Mouse (Mus musculus) limb, embryonic 10.5 days (tissue): ENCODE results near the gene Ctnnbl1. TPM values are rescaled to one million over a fixed set of nuclear protein-coding genes. Genes with fewer than 3 reads are reported as not detected.
A peak's percentile ranks its signal among the peaks of the same experiment; 100 is the strongest.

Source experiments
- DNase-seq: peaks from one replicate; pipeline ENCODE4 v3.0.0-alpha.2; 2017; ENCODE audit warnings: low spot score
- H3K27ac ChIP-seq: fragments of 300-500 bp; sonication (generic); 2 replicates; pipeline ENCODE4 v1.5.1; 2016; ENCODE audit warnings: mild to moderate bottlenecking
- H3K27me3 ChIP-seq: fragments of 300-500 bp; sonication (generic); 2 replicates; pipeline ENCODE4 v1.6.1; 2016; ENCODE audit warnings: low read depth, mild to moderate bottlenecking; ENCODE audit not compliant: poor library complexity, severe bottlenecking
- H3K36me3 ChIP-seq: fragments of 300-500 bp; sonication (generic); 2 replicates; pipeline ENCODE4 v1.6.1; 2016; ENCODE audit warnings: mild to moderate bottlenecking, moderate library complexity
- H3K4me1 ChIP-seq: fragments of 300-500 bp; sonication (generic); 2 replicates; pipeline ENCODE4 v1.6.1; 2016
- H3K4me3 ChIP-seq: fragments of 300-500 bp; sonication (generic); 2 replicates; pipeline ENCODE4 v1.5.1; 2016; ENCODE audit warnings: mild to moderate bottlenecking, moderate library complexity
- H3K9me3 ChIP-seq: fragments of 300-500 bp; sonication (generic); replicated peaks from 2 replicates; pipeline ENCODE4 v1.6.1; 2016; ENCODE audit warnings: mild to moderate bottlenecking
- WGBS: fragments of 180-500 bp; shearing (Covaris S2); methylation state at CpG from one replicate; pipeline ENCODE4 v1.1.7; 2016; 5-methylcytosine and 5-hydroxymethylcytosine counted together
- polyA plus RNA-seq: library from polyadenylated mRNA; unstranded; fragments of >200 nt; fragmentation: Nextera tagmentation; extraction: Ambion mirVana; gene quantifications from 2 replicates; pipeline ENCODE4 v1.2.1, GENCODE M21; 2016

Ctnnbl1 gene
- polyA plus RNA-seq, 1 experiment from 2014 or later, result 90.7 TPM

DNA sequence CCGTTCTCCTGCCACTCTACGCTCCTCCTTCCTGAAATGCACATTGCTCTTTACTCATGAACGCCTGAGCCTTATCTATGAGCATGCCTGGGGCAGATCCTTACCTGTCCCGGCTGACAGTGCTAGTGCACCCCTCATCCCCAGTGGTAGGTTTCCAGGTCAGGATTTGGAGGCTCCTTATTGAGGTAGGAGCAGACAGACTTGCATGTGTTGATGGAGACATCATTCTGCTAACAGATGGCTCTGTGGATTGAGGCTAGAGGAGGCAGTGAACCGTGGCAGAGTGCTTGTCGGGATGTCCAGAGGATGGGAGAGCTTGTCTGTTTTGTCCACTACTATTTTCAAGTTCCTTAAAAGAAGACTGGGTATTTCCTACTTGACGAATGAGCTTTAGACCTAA, 52.0 kb downstream of the Ctnnbl1 start:
- Histone ChIP-seq H3K4me1 (peaks cover 22% of the 10 kb centered on the region), H3K9me3 (no peaks in the 10 kb centered on the region), H3K36me3 (peaks cover 42% of the 10 kb centered on the region), H3K27me3 (no peaks in the 10 kb centered on the region), H3K4me3 (no peak overlapping the region), H3K27ac (no peak overlapping the region)
- 90% methylated on average over 7 of the region's 7 CpGs for WGBS
- no peak for DNase-seq

DNA sequence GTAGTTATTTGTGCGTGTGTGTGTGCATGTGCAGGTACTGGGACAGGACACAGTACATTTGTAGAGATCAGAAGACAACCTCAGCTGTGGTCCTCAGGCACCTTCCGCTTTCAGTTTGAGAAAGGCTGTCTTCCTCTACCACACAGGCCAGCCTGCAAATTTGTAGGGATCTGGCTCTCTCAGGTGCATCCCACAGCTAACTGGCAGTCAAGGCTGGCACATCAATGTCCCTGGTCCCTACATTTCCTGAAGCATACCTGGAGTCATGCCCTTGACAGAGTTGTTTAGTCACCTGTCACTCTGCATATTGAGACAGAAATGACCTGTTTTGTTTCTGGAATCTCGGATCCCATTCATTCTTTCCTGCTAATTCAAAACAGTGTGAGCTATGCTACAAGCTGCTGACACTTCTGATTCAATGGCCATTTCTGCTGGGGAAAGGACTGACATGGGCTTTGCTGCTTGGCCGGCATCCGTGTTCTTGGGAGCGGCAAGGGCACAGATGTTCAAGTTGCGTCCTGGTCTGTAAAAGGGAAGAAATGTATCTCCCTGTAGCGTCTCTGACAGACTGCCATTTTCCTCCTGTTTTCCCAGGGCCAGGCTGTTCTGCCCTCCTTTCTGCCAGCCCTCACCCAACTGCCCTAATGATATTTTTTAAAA, 53.8 kb downstream of the Ctnnbl1 start:
- H3K4me1 ChIP-seq, result peaks cover 22% of the 10 kb centered on the region
- H3K27ac ChIP-seq, result no peak overlapping the region
- H3K36me3 ChIP-seq, result peaks cover 37% of the 10 kb centered on the region
- H3K9me3 ChIP-seq, result no peaks in the 10 kb centered on the region
- H3K4me3 ChIP-seq, result no peak overlapping the region
- no peaks in the 10 kb centered on the region for H3K27me3 ChIP-seq
- WGBS, result 93% methylated on average over 8 of the region's 8 CpGs
- DNase-seq, result no peak

DNA sequence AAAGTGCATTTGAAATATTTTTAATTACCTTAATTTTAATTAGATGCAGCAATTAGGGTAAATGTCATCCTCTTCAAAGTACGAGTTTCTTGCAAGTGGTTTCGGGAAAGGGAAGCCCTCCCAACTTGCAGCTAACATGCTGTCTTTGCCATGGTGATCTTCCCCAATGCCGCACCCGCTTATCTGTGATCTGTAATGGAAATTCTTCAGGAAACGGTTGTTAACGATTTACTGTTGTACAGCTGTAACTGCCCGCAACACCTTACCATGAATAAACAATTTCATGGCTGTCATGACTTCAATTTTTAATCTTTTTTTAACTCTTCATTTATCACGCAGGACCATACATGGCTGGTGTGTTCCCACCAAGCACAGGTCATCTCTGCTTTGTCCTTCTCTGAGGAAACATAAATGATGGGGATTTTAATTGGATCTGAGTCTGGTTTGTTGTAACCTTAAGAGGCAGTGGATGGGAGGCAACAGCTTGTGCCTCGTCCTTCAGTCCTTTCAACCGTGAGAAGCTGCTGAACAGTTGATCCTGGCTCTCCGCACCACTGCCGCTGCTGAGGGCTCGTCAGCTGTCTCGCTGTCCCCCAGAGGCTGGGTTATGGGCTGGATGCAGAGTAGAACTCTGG, 54.4 kb downstream of the Ctnnbl1 start:
- no peaks in the 10 kb centered on the region for H3K9me3 ChIP-seq
- DNase-seq, result no peak
- peaks cover 22% of the 10 kb centered on the region for H3K4me1 ChIP-seq
- H3K27me3 ChIP-seq, result no peaks in the 10 kb centered on the region
- WGBS, result 81% methylated on average over 14 of the region's 14 CpGs
- no peak overlapping the region for H3K27ac ChIP-seq
- H3K36me3 ChIP-seq, result peaks cover 37% of the 10 kb centered on the region
- H3K4me3 ChIP-seq, result no peak overlapping the region

DNA sequence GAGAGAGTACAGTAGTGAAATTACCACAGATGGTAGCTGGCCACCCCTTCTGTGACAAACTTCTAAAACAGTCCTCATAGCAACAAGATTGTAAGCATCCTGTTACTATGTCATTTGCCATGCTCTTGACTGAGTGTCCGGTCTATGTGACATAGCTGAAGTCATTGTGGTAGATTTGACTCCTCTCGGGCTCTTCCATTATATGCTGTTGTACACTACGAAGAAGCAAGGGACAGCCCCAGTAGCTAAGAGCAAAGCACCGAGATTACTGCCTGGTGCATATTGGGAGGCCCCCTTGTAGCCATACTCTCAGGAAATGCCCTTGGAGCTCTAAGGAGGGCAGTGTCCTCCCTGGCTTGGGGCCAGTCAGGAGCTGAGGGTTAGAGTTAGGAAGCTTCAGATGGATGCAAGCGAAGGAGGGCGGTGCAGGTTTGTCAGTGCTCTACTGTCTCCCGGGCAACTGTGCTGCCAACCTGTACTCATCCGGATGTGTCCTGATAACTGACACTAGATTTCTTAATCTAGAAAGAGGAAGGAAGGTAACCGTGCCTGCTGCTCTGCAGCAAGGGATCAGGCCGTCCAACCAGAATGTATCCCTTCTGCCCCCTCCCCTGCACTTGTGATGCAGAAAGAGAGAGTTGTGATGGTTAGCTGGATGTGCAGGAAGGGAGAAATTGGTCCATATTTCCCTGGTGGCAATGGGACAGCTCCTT, 55.8 kb downstream of the Ctnnbl1 start:
- DNase-seq, result no peak
- Histone ChIP-seq H3K36me3 (peaks cover 37% of the 10 kb centered on the region), H3K27me3 (no peaks in the 10 kb centered on the region), H3K9me3 (no peaks in the 10 kb centered on the region), H3K4me1 (peaks cover 20% of the 10 kb centered on the region), H3K4me3 (no peak overlapping the region), H3K27ac (peak overlapping the region; percentile 46; the same call in 1 of the 2 replicates)
- WGBS, result 91% methylated on average over 10 of the region's 10 CpGs

DNA sequence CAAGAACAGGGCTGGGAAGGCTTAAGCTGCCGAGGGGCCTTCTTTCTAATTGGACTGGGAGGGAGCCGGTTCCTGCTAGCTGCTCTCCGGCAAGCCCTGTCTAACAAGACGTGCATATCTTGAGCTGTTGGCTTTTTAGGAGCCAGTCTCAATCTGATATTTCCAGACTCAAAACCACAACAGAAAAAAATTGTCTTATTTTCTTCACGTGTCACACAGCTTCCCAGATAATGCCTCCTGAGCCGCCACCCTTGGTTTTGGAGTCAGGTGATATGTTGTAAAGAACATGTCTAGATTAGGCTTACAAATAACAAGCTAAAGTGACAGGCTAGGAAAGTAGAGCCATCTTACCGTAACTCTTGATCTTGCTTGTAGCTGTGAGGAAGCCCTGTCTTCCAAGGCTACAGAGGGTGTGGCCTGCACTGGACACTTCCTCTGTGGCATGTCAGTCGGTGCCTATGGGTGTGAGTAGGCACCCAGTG, 56.7 kb downstream of the Ctnnbl1 start:
- H3K4me1 ChIP-seq, result peaks cover 14% of the 10 kb centered on the region; the same call in 1 of the 2 replicates
- no peaks in the 10 kb centered on the region for H3K9me3 ChIP-seq
- no peaks in the 10 kb centered on the region for H3K27me3 ChIP-seq
- no peak for DNase-seq
- H3K27ac ChIP-seq, result no peak overlapping the region; the same call in 1 of the 2 replicates
- H3K4me3 ChIP-seq, result no peak overlapping the region
- WGBS, result 79% methylated on average over 8 of the region's 8 CpGs
- peaks cover 32% of the 10 kb centered on the region for H3K36me3 ChIP-seq

DNA sequence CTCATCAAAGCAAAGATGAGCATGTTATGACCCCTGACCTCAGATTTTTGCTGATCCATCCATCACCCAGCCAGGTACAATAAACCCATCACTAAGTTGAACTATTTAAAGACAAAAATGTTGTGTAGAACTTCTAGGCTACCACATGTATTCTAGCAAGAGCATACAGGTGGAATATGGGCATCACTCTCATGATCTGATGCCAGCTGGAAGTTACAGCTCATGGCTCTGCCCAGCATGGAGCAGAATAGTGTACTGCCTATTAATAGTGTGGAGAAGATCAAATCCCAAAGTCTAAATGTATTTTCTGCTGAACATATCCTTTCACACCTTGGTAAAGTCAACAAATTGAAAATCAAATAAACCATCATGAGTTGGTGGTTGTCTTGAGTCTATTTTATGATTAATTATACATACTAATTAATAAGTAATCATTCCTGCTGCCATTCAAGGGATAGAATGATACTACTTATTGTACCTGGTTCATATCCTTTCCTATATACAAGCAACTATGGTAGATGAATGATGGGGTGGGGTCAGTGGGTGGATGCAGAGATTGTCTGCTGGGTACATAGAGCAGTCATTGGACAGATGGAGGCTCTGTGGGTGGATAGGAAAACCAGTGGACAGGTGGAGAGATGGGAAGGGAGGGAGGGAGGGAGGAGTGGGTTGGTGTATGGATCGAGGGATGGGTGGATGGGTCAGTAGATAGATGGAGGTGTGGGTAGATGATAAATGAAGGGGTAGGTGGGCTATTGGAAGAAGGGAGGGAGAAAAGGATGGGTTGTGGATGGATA, 58.6 kb downstream of the Ctnnbl1 start:
- WGBS, result 100% methylated on average over 1 of the region's 1 CpGs
- H3K27me3 ChIP-seq, result no peaks in the 10 kb centered on the region
- H3K27ac ChIP-seq, result no peak overlapping the region
- H3K9me3 ChIP-seq, result no peaks in the 10 kb centered on the region
- H3K4me1 ChIP-seq, result peaks cover 24% of the 10 kb centered on the region
- H3K36me3 ChIP-seq, result peaks cover 18% of the 10 kb centered on the region
- no peak for DNase-seq
- no peak overlapping the region for H3K4me3 ChIP-seq

DNA sequence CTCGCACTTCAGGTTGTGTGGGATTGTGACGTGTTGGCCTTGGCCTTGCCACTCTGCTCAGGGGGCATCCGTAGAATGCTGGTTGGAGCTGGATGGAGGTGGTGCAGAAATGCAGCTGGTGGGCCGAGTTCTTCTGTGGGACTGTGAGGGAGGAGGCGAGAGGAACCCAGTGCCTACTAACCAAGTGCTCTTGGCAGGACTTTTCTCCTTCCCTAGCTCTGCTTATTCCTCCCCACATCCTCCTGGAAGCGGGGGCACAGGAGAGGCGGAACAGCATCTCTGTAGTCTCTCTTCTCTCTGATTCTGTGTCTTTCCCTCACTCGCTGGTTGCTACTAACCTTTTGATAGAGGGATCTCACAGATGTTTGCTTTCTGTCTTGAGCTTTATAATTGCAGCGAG, 62.3 kb downstream of the Ctnnbl1 start:
- no peak for DNase-seq
- Histone ChIP-seq H3K9me3 (no peaks in the 10 kb centered on the region), H3K4me1 (peaks cover 38% of the 10 kb centered on the region), H3K27me3 (no peaks in the 10 kb centered on the region), H3K27ac (peak overlapping the region; percentile 85), H3K36me3 (peaks cover 7% of the 10 kb centered on the region), H3K4me3 (no peak overlapping the region)
- 94% methylated on average over 9 of the region's 9 CpGs for WGBS

DNA sequence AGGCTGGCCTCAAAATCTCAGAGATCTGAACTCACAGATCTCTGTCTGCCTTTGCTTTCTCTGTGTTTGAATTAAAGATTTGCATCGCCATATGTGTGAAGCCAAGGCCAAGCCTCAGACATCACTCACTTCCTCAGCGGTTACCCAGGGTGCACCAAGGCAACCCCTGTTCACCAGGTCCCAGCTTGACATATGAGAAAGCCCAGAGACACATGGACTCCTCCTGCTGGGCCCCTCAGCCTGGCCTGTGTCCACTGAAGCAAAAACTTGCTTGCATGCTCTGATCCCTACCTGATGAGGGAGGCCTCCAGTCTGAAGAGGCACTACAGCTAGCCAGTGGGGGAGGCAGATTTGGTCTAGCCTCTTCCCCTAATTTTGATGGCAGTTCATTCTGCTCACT, 63.1 kb downstream of the Ctnnbl1 start:
- no peak overlapping the region for H3K4me3 ChIP-seq
- H3K27me3 ChIP-seq, result no peaks in the 10 kb centered on the region
- H3K36me3 ChIP-seq, result peaks cover 7% of the 10 kb centered on the region
- peak; percentile 41 for DNase-seq
- peaks cover 45% of the 10 kb centered on the region for H3K4me1 ChIP-seq
- no peaks in the 10 kb centered on the region for H3K9me3 ChIP-seq
- H3K27ac ChIP-seq, result peak overlapping the region; percentile 85
- 78% methylated on average over 2 of the region's 2 CpGs for WGBS

DNA sequence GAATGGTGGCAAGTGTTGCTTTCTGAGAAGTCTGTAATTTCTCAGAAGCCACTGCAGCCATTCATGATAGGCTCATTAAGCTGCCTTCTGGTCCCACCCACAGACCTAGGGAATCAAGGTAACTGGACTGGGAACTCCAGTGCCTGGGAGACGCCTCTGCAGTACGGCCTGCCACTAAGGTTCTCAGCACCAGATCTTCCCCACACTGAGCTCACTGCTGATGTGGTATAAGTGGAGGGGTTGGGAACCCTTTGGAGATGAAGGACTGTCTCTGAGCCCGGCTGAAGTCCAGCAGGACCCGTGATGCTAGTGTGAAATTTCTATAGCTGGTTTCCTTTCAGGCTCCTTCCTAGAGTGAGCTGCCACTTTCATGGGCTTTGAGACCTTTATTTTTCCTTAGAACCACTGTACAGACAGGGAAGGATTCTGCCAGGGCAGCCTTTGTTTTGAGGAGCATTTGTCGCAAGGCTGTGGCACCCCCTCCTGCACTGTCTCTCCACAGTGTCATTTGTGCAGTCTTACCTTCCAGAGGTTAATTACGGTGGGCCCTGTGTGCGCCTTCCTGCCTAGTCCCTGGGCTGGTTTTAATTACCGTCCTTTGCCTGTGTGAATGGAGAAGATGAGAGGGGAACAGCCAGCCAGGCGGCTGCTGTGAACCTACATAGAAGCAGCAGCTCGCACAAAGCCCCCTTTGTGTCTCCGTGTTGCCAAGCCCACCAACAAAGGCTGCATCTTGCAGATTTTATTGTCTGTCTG, 63.7 kb downstream of the Ctnnbl1 start:
- Histone ChIP-seq H3K9me3 (no peaks in the 10 kb centered on the region), H3K4me3 (peak overlapping the region; percentile 29), H3K27me3 (no peaks in the 10 kb centered on the region), H3K4me1 (peaks cover 52% of the 10 kb centered on the region), H3K36me3 (peaks cover 7% of the 10 kb centered on the region), H3K27ac (peak overlapping the region; percentile 85)
- WGBS, result 14% methylated on average over 11 of the region's 11 CpGs
- DNase-seq, result peak; percentile 77

DNA sequence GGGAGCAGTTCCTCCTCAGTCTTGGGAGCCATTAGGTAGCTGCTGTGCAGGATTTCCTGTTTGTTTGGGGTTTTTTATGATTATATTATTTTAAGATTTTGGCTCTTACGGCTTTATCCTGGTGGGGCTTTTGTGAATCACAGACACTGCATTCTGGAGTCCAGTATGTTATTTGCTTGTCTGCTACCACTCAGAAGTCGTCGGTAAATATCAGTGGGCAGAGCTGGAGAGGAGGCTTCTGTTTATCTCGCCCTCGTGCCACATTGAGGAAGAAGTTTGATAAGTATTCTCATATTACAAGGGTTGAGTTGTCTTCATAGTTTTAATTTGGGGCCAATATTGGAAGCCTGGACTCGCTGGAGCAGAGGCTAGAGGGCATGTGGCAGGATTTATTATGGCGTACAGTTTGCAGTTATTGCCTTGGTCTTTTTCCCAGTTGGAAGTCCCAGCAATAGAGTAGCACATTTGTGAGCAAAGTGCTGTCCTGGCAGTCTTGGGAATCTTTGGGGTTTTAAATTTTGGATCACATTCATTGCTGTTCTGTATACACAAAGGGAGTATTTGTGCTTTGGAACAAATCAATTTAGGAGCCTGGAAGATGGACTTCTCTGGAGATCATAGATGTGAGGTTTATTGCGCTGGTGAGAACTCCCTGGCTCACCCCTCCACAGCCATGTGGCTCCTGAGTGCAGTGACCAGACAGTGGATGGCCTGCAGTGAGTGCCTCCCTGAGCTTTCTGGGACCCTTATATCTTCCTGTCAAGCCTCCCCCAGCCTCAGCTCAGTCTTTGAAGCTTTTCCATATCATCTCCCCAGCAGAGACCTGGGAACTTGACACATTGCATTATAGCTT, 64.5 kb downstream of the Ctnnbl1 start:
- DNase-seq, result no peak
- H3K27me3 ChIP-seq, result no peaks in the 10 kb centered on the region
- peak overlapping the region; percentile 29 for H3K4me3 ChIP-seq
- H3K27ac ChIP-seq, result peak overlapping the region; percentile 85
- peaks cover 10% of the 10 kb centered on the region for H3K36me3 ChIP-seq
- H3K9me3 ChIP-seq, result no peaks in the 10 kb centered on the region
- peaks cover 59% of the 10 kb centered on the region for H3K4me1 ChIP-seq
- WGBS, result 30% methylated on average over 8 of the region's 8 CpGs

DNA sequence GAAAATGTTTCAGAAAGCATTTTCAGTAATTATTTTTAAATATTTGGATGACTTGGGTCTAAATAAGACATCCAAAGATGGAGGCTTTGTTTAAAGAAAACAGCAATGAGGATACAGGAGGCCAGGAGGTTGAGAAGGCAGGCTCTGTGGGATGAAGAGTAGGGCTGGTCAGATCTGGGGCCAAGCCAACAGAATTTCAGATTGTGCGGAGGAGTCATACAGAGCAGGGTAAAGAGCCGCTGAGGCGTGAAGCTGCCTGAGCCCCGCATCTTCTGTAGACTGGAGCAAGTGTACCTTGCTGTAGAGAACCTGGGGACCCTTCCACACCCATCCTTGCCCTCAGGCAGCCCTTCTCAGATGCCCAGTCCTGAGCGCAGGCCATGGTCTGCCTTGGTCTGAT, 65.5 kb downstream of the Ctnnbl1 start:
- peaks cover 67% of the 10 kb centered on the region for H3K4me1 ChIP-seq
- H3K9me3 ChIP-seq, result no peaks in the 10 kb centered on the region
- WGBS, result 97% methylated on average over 5 of the region's 5 CpGs
- H3K36me3 ChIP-seq, result peaks cover 17% of the 10 kb centered on the region
- peak overlapping the region; percentile 85 for H3K27ac ChIP-seq
- no peak overlapping the region for H3K4me3 ChIP-seq
- H3K27me3 ChIP-seq, result no peaks in the 10 kb centered on the region
- no peak for DNase-seq
